Mouse (Mus musculus): ENCODE measurements around the gene Ttc39a. TPM values are rescaled to one million over a fixed set of nuclear protein-coding genes. Genes with fewer than 3 reads are reported as not detected.

The Ttc39a gene
- polyA plus RNA-seq, 1 experiment: 2.8 TPM

GRCm38 (mm10) chr4:109442126-109442525, 35.7 kb downstream of the Ttc39a start:
- H3K27me3 ChIP-seq (replicated peaks; ENCODE audit: control insufficient read depth, insufficient read depth, low read length): no peaks in the 10 kb centered on the region
- WGBS: 58% methylated on average over 7 of the region's 7 CpGs
- no peaks in the 10 kb centered on the region; the same call in 1 of the 2 replicates for H3K4me1 ChIP-seq (ENCODE audit: control insufficient read depth, insufficient read depth, low read length)
- no peak for TF ChIP-seq CTCF (conservative IDR thresholded peaks at IDR 0.05; ENCODE audit: insufficient read depth, insufficient read length, low read depth, low read length)
- TF ChIP-seq POLR2A (IDR thresholded peaks at IDR 0.05; ENCODE audit: low read depth, low read length): no peak
- no peak overlapping the region for H3K4me3 ChIP-seq (ENCODE audit: insufficient read depth, low read depth, low read length)
- peaks cover 2% of the 10 kb centered on the region; the same call in 1 of the 2 replicates for H3K36me3 ChIP-seq (ENCODE audit: control insufficient read depth, insufficient read depth, low read length)
- DNase-seq: peak; percentile 58
- no peak overlapping the region for H3K27ac ChIP-seq (ENCODE audit: insufficient read depth, low read depth, low read length)

GRCm38 (mm10) chr4:109442649-109443048, 36.2 kb downstream of the Ttc39a start:
- peak; percentile 44 for DNase-seq
- 45% methylated on average over 4 of the region's 4 CpGs for WGBS
- H3K4me3 ChIP-seq (ENCODE audit: insufficient read depth, low read depth, low read length): no peak overlapping the region

GRCm38 (mm10) chr4:109444471-109444870, 38.0 kb downstream of the Ttc39a start:
- 77% methylated on average over 6 of the region's 6 CpGs for WGBS
- H3K27me3 ChIP-seq (replicated peaks; ENCODE audit: control insufficient read depth, insufficient read depth, low read length): no peaks in the 10 kb centered on the region

More at GRCm38 (mm10) chr4:109442649-109443048, 36.2 kb downstream of the Ttc39a start:
- Histone ChIP-seq H3K27me3 (replicated peaks; ENCODE audit: control insufficient read depth, insufficient read depth, low read length) (no peaks in the 10 kb centered on the region), H3K4me1 (ENCODE audit: control insufficient read depth, insufficient read depth, low read length) (no peaks in the 10 kb centered on the region; the same call in 1 of the 2 replicates), H3K27ac (ENCODE audit: insufficient read depth, low read depth, low read length) (no peak overlapping the region), H3K36me3 (ENCODE audit: control insufficient read depth, insufficient read depth, low read length) (peaks cover 2% of the 10 kb centered on the region; the same call in 1 of the 2 replicates)
- TF ChIP-seq POLR2A (IDR thresholded peaks at IDR 0.05; ENCODE audit: low read depth, low read length) (no peak), CTCF (conservative IDR thresholded peaks at IDR 0.05; ENCODE audit: insufficient read depth, insufficient read length, low read depth, low read length) (no peak)

GRCm38 (mm10) chr4:109444951-109445350, 38.5 kb downstream of the Ttc39a start:
- H3K36me3 ChIP-seq (ENCODE audit: control insufficient read depth, insufficient read depth, low read length): peaks cover 2% of the 10 kb centered on the region; the same call in 1 of the 2 replicates
- H3K27me3 ChIP-seq (replicated peaks; ENCODE audit: control insufficient read depth, insufficient read depth, low read length): no peaks in the 10 kb centered on the region

More at GRCm38 (mm10) chr4:109444471-109444870, 38.0 kb downstream of the Ttc39a start:
- H3K4me3 ChIP-seq (ENCODE audit: insufficient read depth, low read depth, low read length): no peak overlapping the region
- H3K36me3 ChIP-seq (ENCODE audit: control insufficient read depth, insufficient read depth, low read length): peaks cover 2% of the 10 kb centered on the region; the same call in 1 of the 2 replicates
- no peak for DNase-seq
- no peaks in the 10 kb centered on the region; the same call in 1 of the 2 replicates for H3K4me1 ChIP-seq (ENCODE audit: control insufficient read depth, insufficient read depth, low read length)
- no peak for TF ChIP-seq POLR2A (IDR thresholded peaks at IDR 0.05; ENCODE audit: low read depth, low read length)
- no peak for TF ChIP-seq CTCF (conservative IDR thresholded peaks at IDR 0.05; ENCODE audit: insufficient read depth, insufficient read length, low read depth, low read length)
- no peak overlapping the region for H3K27ac ChIP-seq (ENCODE audit: insufficient read depth, low read depth, low read length)

GRCm38 (mm10) chr4:109445397-109445796, 39.0 kb downstream of the Ttc39a start:
- Histone ChIP-seq H3K27me3 (replicated peaks; ENCODE audit: control insufficient read depth, insufficient read depth, low read length) (no peaks in the 10 kb centered on the region), H3K4me3 (ENCODE audit: insufficient read depth, low read depth, low read length) (no peak overlapping the region), H3K27ac (ENCODE audit: insufficient read depth, low read depth, low read length) (no peak overlapping the region), H3K4me1 (ENCODE audit: control insufficient read depth, insufficient read depth, low read length) (no peaks in the 10 kb centered on the region; the same call in 1 of the 2 replicates), H3K36me3 (ENCODE audit: control insufficient read depth, insufficient read depth, low read length) (peaks cover 2% of the 10 kb centered on the region; the same call in 1 of the 2 replicates)
- WGBS: 65% methylated on average over 2 of the region's 2 CpGs
- no peak for DNase-seq
- TF ChIP-seq CTCF (conservative IDR thresholded peaks at IDR 0.05; ENCODE audit: insufficient read depth, insufficient read length, low read depth, low read length) (no peak), POLR2A (IDR thresholded peaks at IDR 0.05; ENCODE audit: low read depth, low read length) (no peak)

More at GRCm38 (mm10) chr4:109444951-109445350, 38.5 kb downstream of the Ttc39a start:
- H3K27ac ChIP-seq (ENCODE audit: insufficient read depth, low read depth, low read length): no peak overlapping the region
- H3K4me3 ChIP-seq (ENCODE audit: insufficient read depth, low read depth, low read length): no peak overlapping the region
- WGBS: 61% methylated on average over 2 of the region's 2 CpGs
- DNase-seq: no peak
- no peaks in the 10 kb centered on the region; the same call in 1 of the 2 replicates for H3K4me1 ChIP-seq (ENCODE audit: control insufficient read depth, insufficient read depth, low read length)
- TF ChIP-seq CTCF (conservative IDR thresholded peaks at IDR 0.05; ENCODE audit: insufficient read depth, insufficient read length, low read depth, low read length) (no peak), POLR2A (IDR thresholded peaks at IDR 0.05; ENCODE audit: low read depth, low read length) (no peak)

GRCm38 (mm10) chr4:109445956-109446355, 39.5 kb downstream of the Ttc39a start:
- Histone ChIP-seq H3K4me3 (ENCODE audit: insufficient read depth, low read depth, low read length) (no peak overlapping the region), H3K36me3 (ENCODE audit: control insufficient read depth, insufficient read depth, low read length) (peaks cover 2% of the 10 kb centered on the region; the same call in 1 of the 2 replicates), H3K27ac (ENCODE audit: insufficient read depth, low read depth, low read length) (no peak overlapping the region), H3K27me3 (replicated peaks; ENCODE audit: control insufficient read depth, insufficient read depth, low read length) (no peaks in the 10 kb centered on the region), H3K4me1 (ENCODE audit: control insufficient read depth, insufficient read depth, low read length) (no peaks in the 10 kb centered on the region; the same call in 1 of the 2 replicates)
- TF ChIP-seq POLR2A (IDR thresholded peaks at IDR 0.05; ENCODE audit: low read depth, low read length) (no peak), CTCF (conservative IDR thresholded peaks at IDR 0.05; ENCODE audit: insufficient read depth, insufficient read length, low read depth, low read length) (no peak)
- 98% methylated on average over 1 of the region's 1 CpGs for WGBS
- no peak for DNase-seq

- 95% methylated on average over 2 of the region's 2 CpGs for WGBS
- no peak for TF ChIP-seq POLR2A (IDR thresholded peaks at IDR 0.05; ENCODE audit: low read depth, low read length)
- TF ChIP-seq CTCF (conservative IDR thresholded peaks at IDR 0.05; ENCODE audit: insufficient read depth, insufficient read length, low read depth, low read length): no peak
- Histone ChIP-seq H3K4me3 (ENCODE audit: insufficient read depth, low read depth, low read length) (no peak overlapping the region), H3K27me3 (replicated peaks; ENCODE audit: control insufficient read depth, insufficient read depth, low read length) (no peaks in the 10 kb centered on the region), H3K4me1 (ENCODE audit: control insufficient read depth, insufficient read depth, low read length) (no peaks in the 10 kb centered on the region), H3K36me3 (ENCODE audit: control insufficient read depth, insufficient read depth, low read length) (peaks cover 3% of the 10 kb centered on the region; the same call in 1 of the 2 replicates), H3K27ac (ENCODE audit: insufficient read depth, low read depth, low read length) (no peak overlapping the region)
- DNase-seq: no peak
Measured at GRCm38 (mm10) chr4:109448531-109448930, 42.1 kb downstream of the Ttc39a start.
